Mouse (Mus musculus) cerebellum, adult 2 months (tissue): Measurements from ENCODE around the gene Psmb8. TPM values are rescaled to one million over a fixed set of nuclear protein-coding genes. Genes with fewer than 3 reads are reported as not detected.
A peak's percentile ranks its signal among the peaks of the same experiment; 100 is the strongest.

ENCODE experiments used
- DNase-seq, 2 experiments: peaks; one replicate each; pipeline ENCODE4 v3.0.0; 2021
- H3K27ac ChIP-seq: fragments of 200-500 bp; 2 replicates; pipeline ENCODE4 v1.5.1; 2012; ENCODE audit warnings: low read length, control low read depth, inconsistent platforms; ENCODE audit not compliant: insufficient read depth
- H3K27me3 ChIP-seq: fragments of 200-500 bp; 2 replicates; pipeline ENCODE4 v1.6.1; 2012; ENCODE audit warnings: inconsistent platforms, mild to moderate bottlenecking, low read length, moderate library complexity; ENCODE audit not compliant: control insufficient read depth, insufficient read depth
- H3K4me1 ChIP-seq: fragments of 200-500 bp; 2 replicates; pipeline ENCODE4 v1.6.1; 2011; ENCODE audit warnings: low read length; ENCODE audit not compliant: control insufficient read depth, insufficient read depth
- H3K4me3 ChIP-seq: fragments of 200-500 bp; replicated peaks from 2 replicates; pipeline ENCODE3; 2011; ENCODE audit warnings: mild to moderate bottlenecking, low read depth, low read length, control low read depth; ENCODE audit not compliant: insufficient read depth
- CTCF ChIP-seq: fragments of 200-500 bp; IDR thresholded peaks from 2 replicates; pipeline ENCODE4 v1.5.1; 2011; ENCODE audit warnings: low read depth, mild to moderate bottlenecking, control low read depth, low read length, moderate library complexity, borderline replicate concordance; ENCODE audit not compliant: insufficient read depth
- POLR2A ChIP-seq: fragments of 200-500 bp; IDR thresholded peaks from 2 replicates; pipeline ENCODE4 v1.6.1; 2011; ENCODE audit warnings: low read length, control low read depth, borderline replicate concordance; ENCODE audit not compliant: insufficient read depth
- WGBS: fragments of 180-500 bp; shearing (Covaris S2); methylation state at CpG from one replicate; pipeline ENCODE4 v1.1.7; 2018; 5-methylcytosine and 5-hydroxymethylcytosine counted together
- polyA plus RNA-seq: library from polyadenylated mRNA; depleted of rRNA; stranded (reverse); fragments of >200 nt; gene quantifications from 2 replicates; pipeline ENCODE4 v1.2.3, GENCODE M21; 2012; rRNA removed

Psmb8 gene
- polyA plus RNA-seq, 1 experiment, result 7.3 TPM

- H3K27ac ChIP-seq, result no peak overlapping the region
- TF ChIP-seq CTCF (no peak), POLR2A (no peak)
- no peak overlapping the region for H3K4me3 ChIP-seq
- no peaks in the 10 kb centered on the region for H3K4me1 ChIP-seq
- WGBS, result 74% methylated on average over 10 of the region's 10 CpGs
- no peak for DNase-seq
- H3K27me3 ChIP-seq, result no peaks in the 10 kb centered on the region
Observed at GRCm38 (mm10) chr17:34239601-34240041, 42.1 kb downstream of the Psmb8 start.

GRCm38 (mm10) chr17:34240366-34240765 is 42.8 kb downstream of the Psmb8 start:
- no peak overlapping the region for H3K4me3 ChIP-seq
- WGBS, result 62% methylated on average over 3 of the region's 3 CpGs
- TF ChIP-seq POLR2A (no peak), CTCF (no peak)
- H3K27ac ChIP-seq, result no peak overlapping the region
- no peaks in the 10 kb centered on the region for H3K27me3 ChIP-seq
- DNase-seq, result no peak
- H3K4me1 ChIP-seq, result no peaks in the 10 kb centered on the region

- no peak overlapping the region for H3K27ac ChIP-seq
- no peak overlapping the region for H3K4me3 ChIP-seq
- no peak for DNase-seq
- 74% methylated on average over 6 of the region's 6 CpGs for WGBS
- TF ChIP-seq POLR2A, result no peak
- TF ChIP-seq CTCF, result no peak
- no peaks in the 10 kb centered on the region for H3K27me3 ChIP-seq
- H3K4me1 ChIP-seq, result no peaks in the 10 kb centered on the region
Observed at GRCm38 (mm10) chr17:34240916-34241315, 43.4 kb downstream of the Psmb8 start.

GRCm38 (mm10) chr17:34244656-34245055 is 47.1 kb downstream of the Psmb8 start:
- TF ChIP-seq POLR2A, result no peak
- no peak for TF ChIP-seq CTCF
- 65% methylated on average over 4 of the region's 4 CpGs for WGBS
- Histone ChIP-seq H3K27ac (no peak overlapping the region), H3K4me3 (no peak overlapping the region), H3K27me3 (no peaks in the 10 kb centered on the region), H3K4me1 (no peaks in the 10 kb centered on the region)
- no peak for DNase-seq

- no peaks in the 10 kb centered on the region for H3K27me3 ChIP-seq
- H3K27ac ChIP-seq, result no peak overlapping the region
- WGBS, result 89% methylated on average over 3 of the region's 3 CpGs
- no peak overlapping the region for H3K4me3 ChIP-seq
- no peak for DNase-seq
- no peak for TF ChIP-seq POLR2A
- TF ChIP-seq CTCF, result no peak
- no peaks in the 10 kb centered on the region for H3K4me1 ChIP-seq
Observed at GRCm38 (mm10) chr17:34247047-34247446, 49.5 kb downstream of the Psmb8 start.

- Histone ChIP-seq H3K4me1 (no peaks in the 10 kb centered on the region), H3K4me3 (no peak overlapping the region), H3K27me3 (no peaks in the 10 kb centered on the region), H3K27ac (no peak overlapping the region)
- no peak for DNase-seq
- WGBS, result 42% methylated on average over 2 of the region's 2 CpGs
- TF ChIP-seq POLR2A (no peak), CTCF (no peak)
Observed at GRCm38 (mm10) chr17:34248764-34249163, 51.2 kb downstream of the Psmb8 start.

GRCm38 (mm10) chr17:34249361-34249760 is 51.8 kb downstream of the Psmb8 start:
- Histone ChIP-seq H3K4me1 (no peaks in the 10 kb centered on the region), H3K27ac (no peak overlapping the region), H3K27me3 (no peaks in the 10 kb centered on the region), H3K4me3 (no peak overlapping the region)
- no peak for DNase-seq
- TF ChIP-seq CTCF (no peak), POLR2A (no peak)
- WGBS, result 51% methylated on average over 3 of the region's 3 CpGs

GRCm38 (mm10) chr17:34249878-34250277 is 52.4 kb downstream of the Psmb8 start:
- DNase-seq, result peak; percentile 27 to 31
- Histone ChIP-seq H3K4me1 (no peaks in the 10 kb centered on the region), H3K27me3 (no peaks in the 10 kb centered on the region), H3K27ac (no peak overlapping the region), H3K4me3 (no peak overlapping the region)
- TF ChIP-seq POLR2A (no peak), CTCF (peak; percentile 61)
- 13% methylated on average over 4 of the region's 4 CpGs for WGBS

Other genes with a start within 250 kb of the Psmb8 start
- 8.4 and 8.6 TPM in 2 replicates for gene B3galt4, start 246.2 kb upstream of the Psmb8 start, polyA plus RNA-seq
- gene Vps52, start 241.9 kb upstream of the Psmb8 start, polyA plus RNA-seq, result 73.5 and 77.0 TPM in 2 replicates
- 283 and 320 TPM in 2 replicates for gene Rps18, start 241.7 kb upstream of the Psmb8 start, polyA plus RNA-seq
- 61.9 and 77.5 TPM in 2 replicates for gene H2-K1, start 197.4 kb upstream of the Psmb8 start, polyA plus RNA-seq
- 66.4 and 74.6 TPM in 2 replicates for gene Ring1, start 173.0 kb upstream of the Psmb8 start, polyA plus RNA-seq
- gene H2-Ke6, start 169.7 kb upstream of the Psmb8 start, polyA plus RNA-seq, result 82.9 and 89.8 TPM in 2 replicates
- 120 and 123 TPM in 2 replicates for gene Slc39a7, start 166.0 kb upstream of the Psmb8 start, polyA plus RNA-seq
- gene Rxrb, start 165.9 kb upstream of the Psmb8 start, polyA plus RNA-seq, result 78.0 and 83.2 TPM in 2 replicates
- gene Col11a2, start 158.3 kb upstream of the Psmb8 start, polyA plus RNA-seq, result 12.2 and 15.2 TPM in 2 replicates
- gene H2-Oa, start 105.4 kb upstream of the Psmb8 start, polyA plus RNA-seq, result 0.25 and 0.34 TPM in 2 replicates
- 13.2 and 13.6 TPM in 2 replicates for gene H2-DMa, start 78.2 kb upstream of the Psmb8 start, polyA plus RNA-seq
- 188 and 209 TPM in 2 replicates for gene Brd2, start 75.1 kb upstream of the Psmb8 start, polyA plus RNA-seq
- 0.35 and 0.52 TPM in 2 replicates for gene H2-DMb2, start 54.4 kb upstream of the Psmb8 start, polyA plus RNA-seq
- gene H2-DMb1, start 44.6 kb upstream of the Psmb8 start, polyA plus RNA-seq, result 1.8 and 3.0 TPM in 2 replicates
- 2.6 and 2.7 TPM in 2 replicates for gene Tap1, start 10.2 kb upstream of the Psmb8 start, polyA plus RNA-seq
- gene Psmb9, start 10.0 kb upstream of the Psmb8 start, polyA plus RNA-seq, result 2.2 and 2.7 TPM in 2 replicates
- gene Tap2, start 5.8 kb downstream of the Psmb8 start, polyA plus RNA-seq, result 9.1 and 10.0 TPM in 2 replicates
- 0.67 and 0.86 TPM in 2 replicates for gene H2-Ob, start 41.2 kb downstream of the Psmb8 start, polyA plus RNA-seq
- 4.0 TPM in 2 replicates for gene H2-Ab1, start 60.0 kb downstream of the Psmb8 start, polyA plus RNA-seq
- gene H2-Aa, start 90.1 kb downstream of the Psmb8 start, polyA plus RNA-seq, result 3.0 and 3.1 TPM in 2 replicates
- gene H2-Eb1, start 108.1 kb downstream of the Psmb8 start, polyA plus RNA-seq, result 2.9 and 3.8 TPM in 2 replicates
- gene H2-Eb2, start 127.9 kb downstream of the Psmb8 start, polyA plus RNA-seq, result 0.08 and 0.10 TPM in 2 replicates
- gene Btnl2, start 157.1 kb downstream of the Psmb8 start, polyA plus RNA-seq, result not detected in 2 replicates
- gene Btnl1, start 179.4 kb downstream of the Psmb8 start, polyA plus RNA-seq, result not detected in 2 replicates
- gene BC051142, start 201.1 kb downstream of the Psmb8 start, polyA plus RNA-seq, result 5.8 and 6.5 TPM in 2 replicates